Mouse (Mus musculus) embryo, embryonic 10 days (tissue): ENCODE results near the gene Rnasek.
A peak's percentile ranks its signal among the peaks of the same experiment; 100 is the strongest.

Source experiments
- DNase-seq: peaks from one replicate; pipeline ENCODE4 v3.0.0-alpha.2; 2015; ENCODE audit warnings: low spot score

Rnasek gene

GRCm38 (mm10) chr11:70236717-70237116 lies 2.9 kb downstream of the Rnasek start:
- DNase-seq = no peak

GRCm38 (mm10) chr11:70235254-70235900 lies 4.3 kb downstream of the Rnasek start:
- DNase-seq = no peak

DNA sequence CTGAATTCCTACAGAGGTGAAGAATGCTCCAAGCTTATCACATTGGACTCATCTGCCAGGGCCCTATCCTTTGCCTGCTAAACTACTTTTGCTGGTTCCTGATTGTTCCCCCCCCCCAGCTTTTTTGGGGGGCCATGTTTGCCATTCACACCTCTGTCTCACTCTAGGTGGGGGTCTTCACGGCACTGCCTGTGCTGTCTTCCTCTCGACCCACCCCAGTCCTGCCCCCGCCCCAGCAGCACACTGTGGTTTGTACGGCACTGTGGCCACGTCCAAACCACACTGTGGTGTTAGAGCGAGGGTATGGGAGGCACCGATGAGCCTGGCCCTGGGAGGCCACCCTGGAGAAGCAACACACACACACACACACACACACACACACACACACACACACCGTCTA lies 5.1 kb downstream of the Rnasek start:
- DNase-seq = no peak

- DNase-seq = no peak
These were observed 5.6 kb downstream of the Rnasek start for GRCm38 (mm10) chr11:70234037-70234436.

DNA sequence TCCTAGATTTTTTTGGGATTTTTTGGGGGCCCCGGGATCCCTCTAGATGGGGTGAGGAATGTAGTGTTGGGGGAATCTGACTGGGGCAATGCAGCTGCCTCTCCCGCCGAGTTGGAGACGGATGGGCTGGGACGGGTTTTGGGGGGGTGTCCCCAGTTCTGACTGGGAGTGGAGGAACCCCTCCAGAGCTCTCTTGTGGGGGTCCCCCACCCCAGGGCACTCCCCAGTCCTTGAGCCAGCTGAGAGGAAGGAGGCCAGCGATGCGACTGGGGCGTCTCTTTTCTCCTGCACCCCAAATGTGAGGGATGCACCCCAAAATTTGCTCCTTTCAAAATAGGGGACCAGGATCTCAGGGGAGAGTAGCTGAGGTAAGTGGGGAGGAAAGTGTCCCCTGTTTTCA lies 6.6 kb downstream of the Rnasek start:
- no peak for DNase-seq

DNA sequence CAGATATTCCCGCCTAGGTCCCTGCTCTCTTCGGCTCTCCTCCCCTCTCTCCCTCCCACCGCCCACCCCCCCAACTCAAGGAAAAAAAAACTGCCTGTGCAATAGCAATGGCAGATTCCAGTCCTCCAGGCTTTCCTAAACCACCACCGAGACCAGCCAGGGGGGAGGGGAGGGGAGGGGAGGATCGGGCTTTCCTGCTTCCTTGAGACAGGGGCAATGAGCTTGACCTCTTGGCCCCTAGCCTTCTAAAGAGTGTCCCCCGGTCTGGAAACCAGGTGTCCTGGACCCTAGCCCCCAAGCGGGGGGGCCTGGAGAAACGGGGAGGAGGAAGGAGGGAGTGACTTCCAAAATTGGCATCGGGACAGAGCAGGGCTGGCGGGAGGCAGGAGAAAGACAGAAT lies 7.1 kb downstream of the Rnasek start:
- DNase-seq = peak; percentile 63

- DNase-seq = peak; percentile 96
These were observed 9.4 kb downstream of the Rnasek start for GRCm38 (mm10) chr11:70230239-70230727.

DNA sequence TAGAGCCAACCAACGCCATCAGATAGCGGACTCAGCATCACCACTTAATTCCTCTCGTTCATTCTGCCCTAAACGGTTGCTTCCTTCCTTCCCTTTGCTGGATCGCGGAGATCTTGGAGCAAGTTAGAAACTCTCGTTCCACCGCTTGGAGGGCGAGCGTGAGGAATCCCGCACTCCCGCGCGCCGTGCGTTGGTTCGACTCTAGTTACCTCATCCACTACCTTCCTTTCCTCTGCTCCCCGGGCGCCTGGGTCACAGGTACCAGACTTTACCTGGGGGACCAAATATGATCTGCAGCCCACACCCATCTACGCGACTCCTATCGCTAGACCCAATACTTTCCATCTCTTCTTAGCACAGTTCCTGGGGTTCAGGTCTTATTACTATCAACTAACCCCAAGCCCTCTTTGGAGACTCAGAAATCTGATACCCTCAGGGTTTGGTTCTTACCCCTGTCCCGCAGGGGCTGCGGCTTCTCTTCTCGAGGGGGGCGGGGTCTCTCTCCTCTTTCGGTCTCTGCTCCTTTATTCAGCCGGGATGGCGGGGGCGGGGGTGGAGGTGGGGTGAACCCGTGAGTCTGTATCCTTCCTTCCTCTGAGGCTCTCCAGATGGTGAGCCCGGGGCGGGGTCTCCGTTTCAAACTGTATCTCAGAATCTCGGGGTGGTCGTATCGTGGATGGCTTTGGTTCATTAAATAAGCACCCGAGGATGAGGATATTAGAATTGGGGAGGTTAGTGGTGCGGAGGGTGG lies 10.2 kb downstream of the Rnasek start, which contains the start of gene Bcl6b:
TSS of gene Bcl6b (minus strand) at position 539 of the 751 bp plus-strand sequence.
- no peak for DNase-seq

- DNase-seq = peak; percentile 91
These were observed 10.8 kb downstream of the Rnasek start for GRCm38 (mm10) chr11:70228828-70229227.

DNA sequence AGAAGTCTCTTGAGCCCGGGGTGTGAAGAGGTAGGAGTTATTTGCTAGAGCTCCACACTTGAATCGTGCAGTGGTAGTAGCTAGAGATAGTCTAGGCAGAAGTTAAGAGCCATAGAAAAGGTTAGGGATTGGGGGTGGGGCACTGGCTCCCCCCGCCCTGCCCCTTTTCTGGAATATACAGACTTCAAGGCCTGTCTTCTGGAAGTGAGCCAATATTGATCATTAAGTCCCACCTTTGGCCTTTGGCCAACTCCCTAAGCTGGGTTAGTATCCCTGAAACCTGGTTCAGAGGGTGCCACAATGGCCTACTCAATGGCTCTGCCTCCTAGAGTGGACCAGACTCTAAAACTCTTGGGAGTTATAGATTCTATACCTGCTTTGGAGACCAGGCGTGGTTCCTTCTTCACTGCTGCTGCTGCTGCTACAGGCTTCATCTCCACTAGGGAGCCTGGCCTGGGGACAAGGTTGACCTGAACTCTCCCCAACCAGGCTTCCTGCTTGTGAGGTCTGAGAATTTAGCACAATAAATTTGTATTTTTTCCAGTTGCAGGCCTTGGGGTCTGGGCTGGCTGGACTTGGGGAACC lies 11.9 kb downstream of the Rnasek start:
- no peak for DNase-seq

DNA sequence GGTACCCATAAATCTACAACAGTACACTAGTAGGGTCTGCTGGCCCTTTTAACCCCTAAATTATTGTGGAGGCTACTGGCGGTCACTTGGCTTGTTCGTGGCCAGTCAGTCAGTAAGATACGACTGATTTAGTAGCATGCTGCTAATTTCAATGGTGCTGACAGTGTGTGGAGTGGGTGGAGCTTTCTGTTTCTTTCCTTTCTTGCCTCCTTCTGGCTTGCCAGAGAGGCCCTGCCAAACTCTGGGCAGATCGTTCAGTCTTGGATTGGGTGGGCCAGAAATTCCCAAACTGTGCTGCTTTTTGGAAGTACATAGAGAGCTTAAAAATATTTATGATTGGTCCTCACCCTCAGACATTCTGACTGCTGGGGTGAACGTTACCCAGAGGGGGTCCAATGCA lies 12.5 kb downstream of the Rnasek start:
- no peak for DNase-seq

DNA sequence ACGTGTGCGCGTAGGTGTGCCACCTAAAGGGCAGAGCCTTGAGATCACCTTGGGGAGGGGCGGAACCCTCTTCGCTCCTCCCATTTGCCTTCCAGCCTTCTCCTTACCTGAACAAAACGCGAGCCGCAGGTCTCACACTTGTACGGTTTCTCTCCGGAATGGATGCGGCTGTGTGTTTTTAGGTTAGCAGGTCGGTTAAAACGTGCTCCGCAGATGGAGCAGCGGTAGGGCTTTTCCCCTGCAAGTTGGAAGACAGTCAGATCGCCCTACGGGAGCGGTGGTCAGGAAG lies 13.1 kb downstream of the Rnasek start:
- no peak for DNase-seq

DNA sequence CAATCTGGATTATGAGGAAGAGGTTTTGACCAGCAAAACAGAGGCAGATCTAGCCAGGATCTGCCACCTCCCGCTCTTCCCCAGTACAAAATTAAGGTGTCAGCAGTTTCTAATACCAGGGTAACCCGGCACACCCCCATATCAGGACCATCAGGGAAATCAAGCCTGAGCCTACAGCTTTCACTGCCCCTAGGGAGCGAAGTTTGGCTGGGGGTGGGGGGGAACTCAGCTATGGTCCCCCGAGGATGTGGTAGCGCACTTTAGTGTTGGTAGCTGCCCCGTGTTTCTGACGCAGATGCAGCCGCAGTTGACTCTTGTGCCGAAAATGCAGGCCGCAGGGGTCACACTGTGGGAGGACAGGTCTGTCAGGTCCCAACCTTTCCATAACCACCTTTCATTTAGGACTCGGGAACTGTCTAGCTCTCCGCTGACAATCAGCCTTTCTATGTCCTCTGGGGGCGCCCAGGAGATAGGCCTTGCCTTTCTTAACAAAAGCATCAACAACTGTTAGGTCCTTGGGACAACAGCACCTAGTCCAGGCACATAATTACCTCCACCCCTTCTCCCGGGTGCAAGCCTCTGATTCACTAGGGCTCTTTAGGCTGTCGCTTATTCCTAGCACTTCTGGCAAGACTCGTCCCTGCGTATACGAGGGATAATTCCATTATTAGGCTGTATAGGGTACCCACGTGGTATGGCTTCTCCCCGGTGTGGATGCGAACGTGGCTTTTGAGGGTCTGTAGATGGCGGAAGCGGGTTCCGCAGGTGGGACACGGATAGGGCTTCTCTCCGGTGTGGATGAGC lies 13.6 kb downstream of the Rnasek start:
- peak; percentile 33 for DNase-seq

DNA sequence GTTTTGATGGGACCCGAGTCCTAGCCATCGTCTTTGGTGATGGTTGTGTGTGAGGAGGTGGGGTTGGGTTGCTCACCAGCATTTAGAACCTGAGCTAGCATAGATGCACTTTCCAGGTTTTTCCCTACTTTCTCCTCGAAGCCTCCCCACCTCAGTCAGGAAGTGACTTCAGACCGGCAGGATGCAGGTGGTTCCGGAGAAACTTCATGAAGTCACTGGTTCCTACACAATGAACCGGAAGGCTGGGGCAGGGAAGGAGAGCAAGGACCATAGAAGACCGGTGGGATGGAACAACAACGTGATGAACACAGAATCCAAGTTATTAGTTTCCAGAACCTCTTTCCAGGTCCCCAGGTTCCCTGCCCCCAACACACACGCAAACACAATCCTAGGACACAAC lies 15.9 kb downstream of the Rnasek start:
- DNase-seq = no peak

DNA sequence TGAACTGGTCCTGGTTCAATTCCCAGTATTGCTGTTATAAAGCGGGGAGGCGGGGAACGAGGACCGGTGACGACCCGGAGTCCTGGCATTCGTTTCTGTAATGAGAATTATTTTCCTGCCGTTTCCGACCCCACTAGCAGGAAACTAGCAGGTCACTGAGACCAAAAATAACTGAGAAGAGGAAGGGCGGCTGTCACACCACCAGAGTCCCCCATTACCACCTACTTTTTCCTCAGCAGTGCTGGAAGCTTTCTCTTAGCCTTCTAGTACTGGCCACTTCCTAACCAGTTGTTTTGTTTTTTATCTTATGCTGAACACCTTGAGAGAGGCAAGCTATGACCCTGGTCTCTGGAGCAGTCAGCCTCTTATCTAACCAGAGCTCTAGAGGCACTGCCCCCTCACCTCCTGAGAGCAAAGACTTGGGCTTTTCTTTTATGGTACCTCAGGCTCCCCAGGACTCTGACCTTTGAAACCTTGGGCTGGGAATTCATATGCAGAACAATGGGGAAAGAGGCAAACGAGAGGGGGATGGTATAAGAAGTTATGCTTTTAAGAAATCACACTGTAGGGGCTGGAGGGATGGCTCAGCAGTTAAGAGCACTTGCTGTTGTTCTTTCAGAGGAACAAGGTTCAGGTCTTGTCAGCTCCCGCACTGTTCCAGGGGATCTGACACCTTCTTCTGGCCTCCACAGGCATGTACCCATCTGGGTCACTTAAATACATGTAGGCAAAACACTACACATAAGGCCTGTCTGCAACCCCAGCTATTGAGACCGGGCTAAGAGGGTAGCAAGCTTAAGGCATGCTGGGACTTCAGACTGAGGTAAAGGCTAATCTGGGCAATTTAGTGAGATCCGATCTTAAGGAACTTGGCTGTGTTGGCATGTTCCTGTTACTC lies 17.8 kb downstream of the Rnasek start:
- no peak for DNase-seq

DNA sequence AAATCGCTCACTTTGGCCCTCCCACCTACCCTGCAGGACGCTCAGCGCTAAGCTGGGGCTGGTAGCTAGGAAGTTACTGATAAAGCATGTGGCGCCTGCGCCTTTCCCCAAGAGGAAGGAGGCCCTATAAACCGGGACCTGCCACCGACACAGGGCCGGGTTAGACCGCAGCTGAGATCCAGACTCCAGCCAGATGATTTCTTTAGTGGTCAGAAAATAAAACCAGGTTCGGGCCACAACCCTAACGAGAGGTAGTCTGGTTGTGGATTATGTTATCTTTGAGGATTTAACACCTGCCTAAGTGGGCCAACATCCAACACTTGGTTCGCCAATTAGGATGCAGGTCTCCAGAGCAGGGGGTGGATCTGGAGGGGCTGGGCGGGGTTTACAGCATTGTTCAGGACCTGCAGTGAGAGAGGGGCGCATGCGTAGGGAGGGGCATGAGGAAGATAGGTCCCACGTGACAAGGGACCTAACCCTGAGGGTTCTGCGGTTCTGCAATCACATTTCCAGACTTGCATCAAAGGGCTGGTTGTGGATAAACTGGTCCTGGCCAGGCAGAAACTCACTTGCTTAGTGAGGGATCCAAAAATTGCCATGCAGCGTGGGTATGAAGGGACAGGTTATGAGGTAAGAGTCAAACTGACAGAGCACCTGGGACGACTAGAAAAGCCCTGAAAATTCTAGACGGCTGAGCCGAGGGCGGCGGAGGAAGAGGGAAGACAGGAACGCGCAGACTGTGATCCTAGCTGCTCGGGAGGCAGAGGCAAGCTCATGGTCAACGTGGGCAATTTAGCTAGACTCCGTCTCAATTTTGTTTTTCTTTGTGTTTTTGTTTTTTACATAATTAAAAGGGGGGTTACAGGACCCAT lies 18.7 kb downstream of the Rnasek start, which contains the start of gene Slc16a13:
TSS of gene Slc16a13 (minus strand) at position 334 of the 872 bp plus-strand sequence.
- peak; percentile 97 for DNase-seq

DNA sequence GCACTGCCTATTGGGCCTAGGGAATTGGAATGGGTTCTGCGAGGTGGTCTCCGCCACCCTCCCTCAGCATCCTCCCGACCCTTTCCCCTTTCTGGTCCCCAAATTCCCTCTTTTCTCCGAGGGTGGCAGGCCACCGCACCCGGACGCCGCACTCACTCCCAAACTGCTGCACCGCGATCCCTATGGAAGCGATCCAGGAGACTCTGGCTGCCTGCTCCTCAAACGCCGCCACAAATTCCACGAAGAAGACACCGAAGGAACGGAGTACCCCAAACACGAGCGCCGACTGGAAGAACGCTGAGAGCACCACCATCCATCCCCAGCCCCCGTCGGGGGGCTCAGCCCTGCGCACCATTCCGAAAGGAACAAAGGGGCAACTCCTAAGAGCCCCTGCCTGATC lies 19.3 kb downstream of the Rnasek start:
- no peak for DNase-seq

DNA sequence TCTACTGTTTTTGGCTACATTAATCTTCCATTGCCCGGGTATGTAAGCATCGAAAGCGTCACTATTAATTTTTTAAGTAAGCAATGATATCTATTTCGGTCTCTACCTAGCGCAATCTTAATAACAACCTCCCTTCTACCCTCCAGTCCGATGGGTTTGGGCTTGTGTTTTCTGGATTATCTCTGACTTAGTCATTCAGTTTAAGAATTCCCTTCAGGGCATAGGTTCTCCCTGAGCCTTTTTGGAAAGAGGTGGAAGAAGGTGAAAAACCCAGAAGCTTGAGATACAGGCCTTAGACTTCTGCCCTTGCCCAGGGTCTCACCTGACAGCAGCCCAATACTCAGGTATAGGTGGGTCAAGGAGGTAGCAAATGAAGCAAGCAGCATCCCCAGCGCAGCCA lies 19.8 kb downstream of the Rnasek start:
- DNase-seq = no peak

- no peak for DNase-seq
These were observed 20.7 kb downstream of the Rnasek start for GRCm38 (mm10) chr11:70218741-70219470.

DNA sequence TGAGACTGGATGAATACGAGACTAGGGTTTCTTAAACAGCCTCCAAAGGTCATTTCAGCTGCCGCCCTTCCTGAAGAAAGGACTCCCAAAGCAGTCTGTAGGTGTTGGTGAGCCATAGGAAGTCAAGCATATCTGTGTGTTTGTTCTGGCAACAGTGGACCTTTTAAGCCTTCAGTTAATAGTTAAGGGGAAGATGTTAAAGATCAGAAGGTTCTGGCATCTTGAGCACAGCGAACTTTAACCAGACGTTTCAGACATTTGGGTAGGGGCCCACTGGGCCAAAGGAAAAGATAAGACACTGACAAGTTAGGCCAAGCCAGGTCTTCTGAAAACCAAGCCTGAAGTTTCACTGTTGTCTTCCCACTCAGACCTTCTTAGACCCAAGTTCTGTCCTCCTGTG lies 21.6 kb downstream of the Rnasek start:
- no peak for DNase-seq
